In the genomic region with DNA sequence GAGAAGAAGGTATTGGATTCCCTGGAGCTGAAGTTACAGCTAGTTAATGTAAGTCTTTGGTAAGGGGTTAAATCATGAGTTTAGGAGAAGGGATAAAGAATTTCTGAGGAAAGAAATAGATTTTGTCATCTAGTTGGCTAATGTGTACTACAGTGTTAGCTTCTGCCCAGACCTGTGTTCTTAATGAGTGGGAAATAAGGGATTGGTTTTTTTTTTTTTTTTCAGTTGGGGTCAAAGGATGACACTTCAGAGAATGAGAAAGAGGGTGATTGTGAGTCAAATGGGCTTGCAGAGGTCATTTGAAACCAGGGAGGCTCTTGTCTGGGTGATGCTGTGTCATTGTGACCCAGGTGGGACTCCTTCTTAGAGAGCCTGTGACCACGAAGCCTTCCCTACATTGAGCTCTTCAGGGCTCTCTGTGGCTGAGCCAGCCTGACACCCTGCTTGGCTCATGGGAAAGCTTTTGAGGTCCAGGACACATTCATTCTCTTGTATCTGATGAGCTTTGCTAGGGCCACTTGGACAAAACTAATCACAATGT, we compare ENCODE assay signal across 25 mouse cellular contexts.
DNase-seq lines count a peak whose midpoint lies in the region; ATAC-seq and TF ChIP-seq lines count a peak whose summit lies in the region.
"Had no signal": no experiment of that assay in that cellular context is flagged by ENCODE, and none has a peak within 500 bp of the region (broad histone marks: within the 10 kb centered on the region; RNA-seq: fewer than 3 reads in every experiment).

No protein-coding gene starts in this region.

- ATAC-seq in midbrain, embryonic 13.5 days: no peak
- ATAC-seq: forebrain, embryonic 15.5 days; Patski had no signal

- no peak overlapping the region for H3K4me2 ChIP-seq in midbrain, embryonic 13.5 days (replicated peaks)
- H3K4me2 ChIP-seq: embryonic facial prominence, embryonic 13.5 days; forebrain, embryonic 12.5 days; forebrain, embryonic 15.5 days; heart, embryonic 11.5 days; hindbrain, embryonic 12.5 days; hindbrain, embryonic 15.5 days had no signal

- peaks cover 54% of the 10 kb centered on the region for H3K4me1 ChIP-seq in thymus, adult 2 months (replicated peaks; ENCODE audit: control insufficient read depth, insufficient read depth, low read length)
- H3K4me1 ChIP-seq in ES-E14 (ENCODE audit: control insufficient read depth in 2 of 2, insufficient read depth in 2 of 2, low read length in 2 of 2, poor library complexity in 1 of 2): peaks cover 21 to 27% of the 10 kb centered on the region in 2 experiments
- H3K4me1 ChIP-seq in midbrain, embryonic 13.5 days (replicated peaks): no peaks in the 10 kb centered on the region
- H3K4me1 ChIP-seq: forebrain, embryonic 15.5 days; hindbrain, embryonic 15.5 days had no signal

- no peak for TF ChIP-seq POLR2A in thymus, adult 2 months (IDR thresholded peaks at IDR 0.05; ENCODE audit: control insufficient read depth, extremely low read depth, insufficient read depth, low read length, poor library complexity)

- TF ChIP-seq CTCF in thymus, adult 2 months (IDR thresholded peaks at IDR 0.05; ENCODE audit: borderline replicate concordance, control insufficient read depth, extremely low read depth, insufficient read depth, low read length, poor library complexity): no peak

- H3K36me3 ChIP-seq in thymus, adult 2 months (ENCODE audit: control insufficient read depth, insufficient read depth, low read length): no peaks in the 10 kb centered on the region
- no peaks in the 10 kb centered on the region for H3K36me3 ChIP-seq in ES-E14 (ENCODE audit: control insufficient read depth, insufficient read depth, low read length, poor library complexity, severe bottlenecking)
- no peaks in the 10 kb centered on the region for H3K36me3 ChIP-seq in midbrain, embryonic 13.5 days
- H3K36me3 ChIP-seq: embryonic facial prominence, embryonic 10.5 days; embryonic facial prominence, embryonic 13.5 days; forebrain, embryonic 12.5 days; forebrain, embryonic 15.5 days; hindbrain, embryonic 12.5 days; hindbrain, embryonic 15.5 days had no signal

- WGBS in thymus, adult 2 months: 26% methylated on average over 1 of the region's 1 CpGs
- 76% methylated on average over 1 of the region's 1 CpGs for WGBS in midbrain, embryonic 13.5 days

- no peaks in the 10 kb centered on the region for H3K9me3 ChIP-seq in ES-E14 (ENCODE audit: control insufficient read depth, insufficient read depth, low read depth, low read length)
- no peaks in the 10 kb centered on the region for H3K9me3 ChIP-seq in midbrain, embryonic 13.5 days
- H3K9me3 ChIP-seq: forebrain, embryonic 12.5 days; forebrain, embryonic 15.5 days; hindbrain, embryonic 12.5 days had no signal

- H3K27ac ChIP-seq in thymus, adult 2 months (ENCODE audit: control insufficient read depth, insufficient read depth, low read length): peak overlapping the region; percentile 31; the same call in 1 of the 2 replicates
- no peak overlapping the region; the same call in 1 of the 2 replicates for H3K27ac ChIP-seq in ES-E14 (ENCODE audit: insufficient read depth, low read depth, low read length, poor library complexity, severe bottlenecking)
- H3K27ac ChIP-seq in midbrain, embryonic 13.5 days: no peak overlapping the region
- H3K27ac ChIP-seq: embryonic facial prominence, embryonic 10.5 days; embryonic facial prominence, embryonic 13.5 days; forebrain, embryonic 12.5 days; forebrain, embryonic 15.5 days; hindbrain, embryonic 12.5 days; hindbrain, embryonic 15.5 days had no signal

- no peak for DNase-seq in thymus, adult 2 months
- DNase-seq in thymus, postnatal 25 days: no peak
- DNase-seq in ES-E14 (ENCODE audit: low read depth, low spot score): no peak
- DNase-seq in ZHBTc4 (ENCODE audit: low read depth, low spot score): peak; percentile 79
- no peak for DNase-seq in gastrocnemius, postnatal 4 days (ENCODE audit: low spot score in 2 of 2)
- DNase-seq in kidney, postnatal 25 days: no peak
- DNase-seq: adrenal gland, adult 8-10 months; adrenal gland, postnatal 25 days; cerebellum, adult 11-12 months; cerebellum, adult 8-10 months; cerebellum, postnatal 10 days; cerebellum, postnatal 36 days; embryo, embryonic 11 days; gastrocnemius, postnatal 36 days; heart, adult 11 months had no signal

- no peak overlapping the region for H3K9ac ChIP-seq in ES-E14 (ENCODE audit: insufficient read depth, low read depth, low read length, poor library complexity, severe bottlenecking)
- H3K9ac ChIP-seq in midbrain, embryonic 13.5 days (replicated peaks): no peak overlapping the region
- H3K9ac ChIP-seq: embryonic facial prominence, embryonic 13.5 days; forebrain, embryonic 12.5 days; forebrain, embryonic 15.5 days; hindbrain, embryonic 12.5 days; hindbrain, embryonic 15.5 days had no signal

- H3K4me3 ChIP-seq in thymus, adult 2 months (ENCODE audit: control insufficient read depth, insufficient read depth, low read length): no peak overlapping the region
- H3K4me3 ChIP-seq in ES-E14 (ENCODE audit: insufficient read depth in 1 of 2, low read depth in 1 of 2, low read length in 2 of 2, poor library complexity in 1 of 2, severe bottlenecking in 1 of 2): no peak overlapping the region
- H3K4me3 ChIP-seq in midbrain, embryonic 13.5 days (replicated peaks): no peak overlapping the region
- H3K4me3 ChIP-seq: embryonic facial prominence, embryonic 10.5 days; embryonic facial prominence, embryonic 13.5 days; erythroblast, embryonic 14.5 days; forebrain, embryonic 12.5 days; forebrain, embryonic 15.5 days; hindbrain, embryonic 12.5 days; hindbrain, embryonic 15.5 days had no signal

- in situ Hi-C loops in ES-E14 (cut with MboI; ENCODE audit: low sequenced_read_pairs in 2 of 2, unreplicated experiment in 2 of 2): no loop called here

- no peaks in the 10 kb centered on the region for H3K27me3 ChIP-seq in thymus, adult 2 months (ENCODE audit: control insufficient read depth, insufficient read depth, low read length)
- no peaks in the 10 kb centered on the region for H3K27me3 ChIP-seq in midbrain, embryonic 13.5 days
- H3K27me3 ChIP-seq: forebrain, embryonic 15.5 days; hindbrain, embryonic 12.5 days; hindbrain, embryonic 15.5 days; Patski had no signal

TF ChIP-seq in ES-E14, 5 proteins besides CTCF, POLR2A, EP300 and RAD21:
- TF ChIP-seq MAFK (IDR thresholded peaks at IDR 0.05; ENCODE audit: insufficient read depth, low read depth, low read length) (peak; percentile 87), HCFC1 (IDR thresholded peaks at IDR 0.05; ENCODE audit: borderline replicate concordance, insufficient read depth, low read length) (no peak), ZNF384 (IDR thresholded peaks at IDR 0.05; ENCODE audit: low read depth, low read length) (peak; percentile 73), ZC3H11A (IDR thresholded peaks at IDR 0.05; ENCODE audit: borderline replicate concordance, low read depth, low read length) (no peak), CHD2 (IDR thresholded peaks at IDR 0.05; ENCODE audit: low read depth, low read length) (no peak)
